Mouse (Mus musculus) hindbrain, embryonic 14.5 days (tissue): ENCODE measurements around the gene Retreg3. TPM values are rescaled to one million over a fixed set of nuclear protein-coding genes. Genes with fewer than 3 reads are reported as not detected.

Experiments used
- ATAC-seq: fragments of 200-750 bp; cut with Nextera tagmentation; 2 replicates; pipeline ENCODE4 v1.8.0; 2017; ENCODE audit warnings: moderate number of reproducible peaks, mild to moderate bottlenecking, moderate TSS enrichment, moderate library complexity; ENCODE audit not compliant: low FRiP score
- DNase-seq: peaks from one replicate; pipeline ENCODE4 v3.0.0-alpha.2; 2015; ENCODE audit warnings: low spot score
- H3K27ac ChIP-seq: fragments of 300-500 bp; sonication (generic); 2 replicates; pipeline ENCODE4 v1.5.1; 2014; ENCODE audit warnings: mild to moderate bottlenecking, moderate library complexity
- H3K27me3 ChIP-seq: fragments of 300-500 bp; sonication (generic); 2 replicates; pipeline ENCODE4 v1.6.1; 2014; ENCODE audit warnings: mild to moderate bottlenecking, low read length, mixed read lengths; ENCODE audit not compliant: control insufficient read depth, insufficient read depth
- H3K36me3 ChIP-seq: fragments of 300-500 bp; sonication (generic); replicated peaks from 2 replicates; pipeline ENCODE4 v1.6.1; 2014; ENCODE audit not compliant: control insufficient read depth, insufficient read depth
- H3K4me1 ChIP-seq: fragments of 300-500 bp; sonication (generic); replicated peaks from 2 replicates; pipeline ENCODE4 v1.6.1; 2014; ENCODE audit warnings: antibody characterized with exemption, low read length, mixed read lengths; ENCODE audit not compliant: control insufficient read depth, insufficient read depth
- H3K4me2 ChIP-seq: fragments of 300-500 bp; sonication (generic); replicated peaks from 2 replicates; pipeline ENCODE4 v1.6.1; 2014; ENCODE audit warnings: mild to moderate bottlenecking, moderate library complexity
- H3K4me3 ChIP-seq: fragments of 300-500 bp; sonication (generic); replicated peaks from 2 replicates; pipeline ENCODE4 v1.5.1; 2014; ENCODE audit warnings: mild to moderate bottlenecking, low read length
- H3K9ac ChIP-seq: fragments of 300-500 bp; sonication (generic); 2 replicates; pipeline ENCODE4 v1.6.1; 2014
- H3K9me3 ChIP-seq: fragments of 300-500 bp; sonication (generic); 2 replicates; pipeline ENCODE4 v1.6.1; 2016; ENCODE audit warnings: low read length; ENCODE audit not compliant: control insufficient read depth
- WGBS: fragments of 180-500 bp; shearing (Covaris S2); extraction: QIAGEN DNeasy Blood & Tissue Kit; methylation state at CpG from one replicate; pipeline ENCODE4 v1.1.7; 2014; 5-methylcytosine and 5-hydroxymethylcytosine counted together
- polyA plus RNA-seq: library from polyadenylated mRNA; unstranded; fragments of >200 nt; fragmentation: Nextera tagmentation; extraction: Ambion mirVana; gene quantifications from 2 replicates; pipeline ENCODE4 v1.2.1, GENCODE M21; 2014

The Retreg3 gene
- polyA plus RNA-seq, 1 experiment from 2014 or later, result 13.0 TPM

DNA sequence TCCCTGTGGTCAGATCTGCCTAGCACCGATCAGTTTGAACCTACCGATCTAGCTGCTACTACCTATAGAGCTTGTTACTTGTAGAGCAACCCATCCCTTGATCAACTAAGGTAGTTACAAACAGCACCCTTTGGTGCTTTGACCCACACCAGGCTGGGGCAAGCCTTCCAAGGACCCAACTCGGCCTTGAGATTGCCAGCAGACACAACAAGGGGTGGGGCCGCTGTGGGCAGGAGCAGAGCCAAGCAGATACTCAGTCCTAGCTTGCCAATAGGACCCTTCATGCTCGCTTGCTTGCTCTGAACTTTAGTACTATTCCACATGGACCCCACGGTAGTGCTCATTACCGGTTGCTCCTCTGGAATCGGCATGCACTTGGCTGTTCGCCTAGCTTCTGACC lies 41.6 kb downstream of the Retreg3 start, which contains the start of gene Hsd17b1:
Gene Hsd17b1, plus strand, starts transcription at position 291 of the 400 bp plus-strand sequence.
- ATAC-seq (no peak), DNase-seq (no peak)
- H3K9me3 ChIP-seq, result no peaks in the 10 kb centered on the region
- peaks cover 6% of the 10 kb centered on the region; the same call in 1 of the 2 replicates for H3K36me3 ChIP-seq
- WGBS, result 71% methylated on average over 9 of the region's 9 CpGs
- H3K27me3 ChIP-seq, result peaks cover 47% of the 10 kb centered on the region
- no peak within 1 kb of the TSS for H3K9ac ChIP-seq
- no peak within 1 kb of the TSS for H3K4me3 ChIP-seq
- peaks cover 9% of the 10 kb centered on the region for H3K4me1 ChIP-seq
- H3K27ac ChIP-seq, result no peak within 1 kb of the TSS
- no peak within 1 kb of the TSS for H3K4me2 ChIP-seq

DNA sequence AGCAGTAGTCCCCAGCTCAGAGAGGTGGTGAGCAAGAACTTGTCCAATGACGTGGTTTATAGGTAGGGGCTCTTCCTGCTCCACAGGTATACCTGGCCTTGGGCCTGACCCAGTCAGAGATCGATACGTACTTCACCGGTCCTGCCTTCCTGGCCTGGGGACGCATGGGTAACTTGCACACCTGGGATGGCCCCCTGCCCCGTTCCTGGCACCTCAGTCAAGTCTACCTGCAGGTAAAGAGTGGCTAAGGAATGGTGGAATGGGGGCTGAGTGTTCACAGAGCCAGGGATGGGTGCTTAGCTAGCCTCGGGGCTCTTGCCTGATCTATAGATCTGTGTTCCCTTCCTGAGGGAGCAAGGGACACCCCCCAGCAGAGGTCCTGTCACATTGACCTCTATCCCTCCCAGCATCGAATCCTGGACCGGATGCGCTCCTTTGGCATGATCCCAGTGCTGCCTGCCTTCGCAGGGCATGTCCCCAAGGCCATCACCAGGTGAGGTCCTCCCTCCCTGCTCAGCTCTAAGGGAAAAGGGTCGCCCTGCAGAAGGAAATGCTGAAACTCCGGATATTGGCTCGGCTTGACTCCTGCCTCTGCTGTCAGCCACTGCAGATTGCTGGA lies 47.8 kb downstream of the Retreg3 start:
- H3K27me3 ChIP-seq, result peaks cover 2% of the 10 kb centered on the region; the same call in 1 of the 2 replicates
- H3K9me3 ChIP-seq, result no peaks in the 10 kb centered on the region
- DNase-seq (no peak), ATAC-seq (no peak)
- no peak overlapping the region for H3K4me3 ChIP-seq
- peaks cover 15% of the 10 kb centered on the region for H3K4me1 ChIP-seq
- H3K9ac ChIP-seq, result no peak overlapping the region
- H3K4me2 ChIP-seq, result no peak overlapping the region
- H3K27ac ChIP-seq, result no peak overlapping the region
- 0 out of 2 replicates have a peak, but pooled peaks cover 3% of the 10 kb centered on the region for H3K36me3 ChIP-seq
- 79% methylated on average over 14 of the region's 14 CpGs for WGBS

DNA sequence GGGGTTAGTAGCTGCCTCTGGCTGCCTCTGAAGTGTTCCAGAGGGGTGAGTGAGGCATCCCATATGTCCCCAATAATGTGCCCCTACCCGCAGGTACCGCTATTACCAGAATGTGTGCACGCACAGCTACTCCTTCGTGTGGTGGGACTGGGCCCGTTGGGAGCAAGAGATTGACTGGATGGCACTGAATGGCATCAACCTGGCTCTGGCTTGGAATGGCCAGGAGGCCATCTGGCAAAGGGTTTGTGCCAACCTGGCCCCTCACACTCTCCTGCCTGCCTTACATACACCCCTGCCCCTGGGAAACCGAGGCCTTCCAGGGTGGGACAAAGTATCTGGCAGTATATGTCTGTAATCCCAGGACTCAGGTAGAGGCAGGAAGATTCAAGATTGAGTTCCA lies 48.7 kb downstream of the Retreg3 start:
- 75% methylated on average over 6 of the region's 6 CpGs for WGBS

DNA sequence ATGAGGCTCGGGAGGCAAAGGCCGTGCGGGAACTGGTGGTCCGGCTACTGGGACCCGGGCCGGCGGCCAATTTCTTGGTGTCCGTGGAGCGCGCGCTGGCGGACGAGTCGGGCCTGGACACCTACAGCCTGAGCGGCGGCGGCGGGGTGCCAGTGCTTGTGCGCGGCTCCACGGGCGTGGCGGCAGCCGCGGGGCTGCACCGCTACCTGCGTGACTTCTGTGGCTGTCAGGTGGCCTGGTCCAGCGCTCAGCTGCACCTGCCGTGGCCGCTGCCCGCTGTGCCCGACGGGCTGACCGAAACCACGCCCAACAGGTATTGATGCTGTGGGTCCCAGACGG lies 49.5 kb downstream of the Retreg3 start:
- Histone ChIP-seq H3K9me3 (no peaks in the 10 kb centered on the region), H3K4me2 (peak overlapping the region; percentile 88), H3K27ac (peak overlapping the region; percentile 72), H3K4me1 (peaks cover 15% of the 10 kb centered on the region), H3K27me3 (no peaks in the 10 kb centered on the region), H3K4me3 (peak overlapping the region; percentile 74), H3K36me3 (no peaks in the 10 kb centered on the region), H3K9ac (peak overlapping the region; percentile 85)
- no peak for DNase-seq
- ATAC-seq, result peak; percentile 61; the same call in 1 of the 2 replicates
- under 1% methylated on average over 36 of the region's 36 CpGs for WGBS

More for the DNA sequence above, 48.7 kb downstream of the Retreg3 start:
- H3K4me3 ChIP-seq, result peak overlapping the region; percentile 74
- peaks cover 15% of the 10 kb centered on the region for H3K4me1 ChIP-seq
- H3K27ac ChIP-seq, result no peak overlapping the region
- ATAC-seq (no peak), DNase-seq (no peak)
- no peak overlapping the region; the same call in 1 of the 2 replicates for H3K9ac ChIP-seq
- H3K4me2 ChIP-seq, result peak overlapping the region; percentile 88
- H3K27me3 ChIP-seq, result no peaks in the 10 kb centered on the region
- H3K9me3 ChIP-seq, result no peaks in the 10 kb centered on the region
- H3K36me3 ChIP-seq, result no peaks in the 10 kb centered on the region

DNA sequence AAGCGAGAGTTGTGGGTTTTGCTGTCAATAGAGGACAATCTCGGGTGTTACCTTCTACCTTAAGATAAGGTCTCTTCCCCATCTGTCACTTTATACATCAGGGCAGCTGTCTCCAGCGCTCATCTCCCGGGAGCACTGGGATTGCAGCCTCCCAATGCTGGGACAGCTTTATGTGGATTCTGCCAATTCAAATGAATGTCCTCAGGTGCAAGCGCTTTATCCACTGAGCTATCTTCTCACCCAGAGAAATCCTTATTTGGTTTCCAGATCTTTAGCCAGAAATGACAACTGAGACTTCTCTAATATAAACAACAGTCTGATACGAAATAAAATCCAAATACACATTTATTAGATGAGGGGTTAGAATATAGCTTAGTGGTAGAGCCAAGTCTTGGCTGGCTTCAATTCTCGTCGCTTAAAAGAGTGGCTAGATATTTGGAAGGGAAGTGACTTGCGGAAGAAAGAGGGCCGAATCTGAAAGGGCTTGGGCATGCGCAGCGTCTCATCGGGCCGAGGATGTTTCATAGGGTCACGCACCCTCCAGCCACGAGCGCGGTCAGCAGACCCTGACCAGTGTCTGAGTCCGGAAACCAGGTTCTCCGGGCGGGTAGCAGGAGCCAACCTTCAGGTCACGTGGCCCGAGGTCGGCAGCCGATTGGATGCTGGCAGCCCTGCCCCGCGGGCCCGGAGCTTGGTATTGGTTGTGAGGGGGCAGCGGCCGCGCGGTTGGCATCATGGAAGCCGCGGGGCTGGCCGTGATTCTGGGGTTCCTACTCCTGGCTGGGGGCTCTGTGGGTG lies 50.1 kb downstream of the Retreg3 start, which contains the start of gene Naglu:
Gene Naglu, plus strand, starts transcription at position 622 of the 798 bp plus-strand sequence.
- Histone ChIP-seq H3K27ac (peak within 1 kb of the TSS; percentile 72), H3K27me3 (no peaks in the 10 kb centered on the region), H3K4me1 (peaks cover 15% of the 10 kb centered on the region), H3K9me3 (no peaks in the 10 kb centered on the region), H3K4me3 (peak within 1 kb of the TSS; percentile 74), H3K9ac (peak within 1 kb of the TSS; percentile 85), H3K4me2 (peak within 1 kb of the TSS; percentile 88), H3K36me3 (no peaks in the 10 kb centered on the region)
- 5% methylated on average over 35 of the region's 35 CpGs for WGBS
- ATAC-seq (peak; percentile 86), DNase-seq (peak; percentile 88)

DNA sequence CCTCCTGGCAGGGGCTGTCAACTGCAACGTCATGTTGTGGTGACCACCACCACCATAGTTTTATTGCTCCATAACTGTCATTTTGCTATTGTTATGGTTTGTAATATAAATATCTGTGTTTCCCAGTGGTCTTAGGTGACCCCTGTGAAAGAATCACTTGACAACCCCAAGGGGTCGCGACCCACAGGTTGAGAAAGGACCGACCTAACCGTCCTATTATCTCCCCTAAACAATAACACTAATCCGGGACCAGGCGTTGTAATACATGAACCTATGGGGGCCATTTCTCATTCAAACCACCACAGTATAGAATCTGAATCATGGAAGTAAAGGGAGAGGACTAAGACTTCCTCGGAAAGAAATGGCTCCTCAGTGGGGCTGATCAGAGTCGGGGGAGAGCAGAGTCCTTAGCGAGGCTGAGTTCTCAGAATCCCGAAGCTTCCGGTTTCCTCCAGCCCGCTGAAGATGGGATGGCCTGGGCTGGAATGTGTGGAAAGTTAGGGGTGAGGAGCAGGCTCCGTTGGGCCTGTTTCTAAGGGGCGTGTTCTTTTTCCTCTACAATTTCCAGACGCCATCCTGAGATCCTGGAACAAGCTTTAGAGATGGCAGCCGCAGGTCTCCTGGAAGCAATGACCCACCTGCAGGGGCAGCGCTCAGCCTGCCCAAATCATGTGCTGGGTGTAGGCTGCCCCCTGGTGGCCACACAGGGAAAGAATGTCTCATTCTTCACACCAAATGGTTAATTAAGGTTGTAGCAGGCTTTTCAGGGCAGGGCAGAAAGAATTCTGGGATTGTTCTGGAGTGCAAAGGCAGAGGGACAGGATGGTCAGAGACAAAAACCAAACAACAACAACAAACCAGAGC lies 52.9 kb downstream of the Retreg3 start:
- 0 out of 2 replicates have a peak overlapping the region, but pooled peaks have one; percentile 8 for H3K4me3 ChIP-seq
- no peak overlapping the region for H3K27ac ChIP-seq
- no peak overlapping the region for H3K9ac ChIP-seq
- peak overlapping the region; percentile 47 for H3K4me2 ChIP-seq
- H3K36me3 ChIP-seq, result peaks cover 24% of the 10 kb centered on the region
- ATAC-seq, result no peak
- no peaks in the 10 kb centered on the region for H3K9me3 ChIP-seq
- peak; percentile 83 for DNase-seq
- peaks cover 15% of the 10 kb centered on the region for H3K4me1 ChIP-seq
- H3K27me3 ChIP-seq, result no peaks in the 10 kb centered on the region
- 19% methylated on average over 18 of the region's 18 CpGs for WGBS

DNA sequence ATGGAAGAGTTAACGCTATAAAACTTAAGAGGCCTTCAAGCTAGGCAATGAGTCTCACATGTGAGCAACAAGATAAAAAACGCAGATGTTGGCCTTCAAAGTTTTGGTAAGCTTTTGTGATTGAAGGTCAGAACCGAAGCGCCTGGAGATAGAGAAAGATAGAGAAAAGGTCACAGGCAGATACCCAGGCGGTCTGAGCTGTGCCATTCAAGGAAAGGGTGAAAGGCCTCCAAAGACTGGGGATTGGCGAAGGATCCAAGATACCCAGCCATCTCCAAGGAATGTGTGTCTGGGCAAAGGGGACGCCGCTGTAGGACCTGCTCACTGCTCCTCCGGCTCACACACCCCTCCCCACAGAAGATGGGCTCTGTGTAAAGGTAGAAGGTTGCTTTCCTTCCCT lies 54.7 kb downstream of the Retreg3 start:
- Histone ChIP-seq H3K4me1 (peaks cover 5% of the 10 kb centered on the region; the same call in 1 of the 2 replicates), H3K27me3 (no peaks in the 10 kb centered on the region), H3K9me3 (no peaks in the 10 kb centered on the region), H3K27ac (no peak overlapping the region), H3K4me3 (no peak overlapping the region), H3K36me3 (peaks cover 30% of the 10 kb centered on the region), H3K9ac (no peak overlapping the region), H3K4me2 (no peak overlapping the region)
- DNase-seq (no peak), ATAC-seq (no peak)
- 94% methylated on average over 9 of the region's 9 CpGs for WGBS

DNA sequence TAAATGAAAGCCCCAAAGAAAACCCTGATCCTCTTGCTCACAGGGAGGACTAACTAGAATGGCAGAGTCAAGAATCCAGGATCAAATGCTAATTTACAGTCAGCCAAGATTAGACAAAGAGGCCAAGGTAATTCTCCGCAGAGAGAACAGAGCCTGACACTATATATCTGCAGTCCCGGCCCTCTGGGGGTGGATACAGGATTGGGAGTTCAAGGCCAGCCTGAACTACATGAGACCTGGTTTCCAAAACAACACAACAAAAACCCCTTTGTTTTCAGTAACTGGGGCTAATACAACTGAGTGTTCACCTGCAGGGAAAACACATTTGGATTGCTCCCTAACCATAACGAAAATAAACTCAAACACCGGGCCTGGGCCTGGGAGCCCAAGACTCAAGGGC lies 55.2 kb downstream of the Retreg3 start:
- Histone ChIP-seq H3K9me3 (no peaks in the 10 kb centered on the region), H3K4me3 (no peak overlapping the region), H3K9ac (no peak overlapping the region), H3K27me3 (no peaks in the 10 kb centered on the region), H3K4me2 (no peak overlapping the region), H3K36me3 (peaks cover 35% of the 10 kb centered on the region), H3K4me1 (peaks cover 4% of the 10 kb centered on the region; the same call in 1 of the 2 replicates), H3K27ac (no peak overlapping the region)
- no peak for ATAC-seq
- 85% methylated on average over 4 of the region's 4 CpGs for WGBS
- no peak for DNase-seq
